Mouse (Mus musculus) megakaryocyte, adult 5-6 weeks (primary cell): ENCODE data around the gene Rbm20. TPM values are rescaled to one million over a fixed set of nuclear protein-coding genes. Genes with fewer than 3 reads are reported as not detected.

Source experiments
- ATAC-seq: 2 replicates; pipeline ENCODE4 v1.8.0; 2016; ENCODE audit warnings: mild to moderate bottlenecking, inconsistent platforms; ENCODE audit not compliant: poor library complexity, severe bottlenecking
- total RNA-seq, 2 experiments: library from RNA; stranded (forward) in 1 of 2; stranded (reverse) in 1 of 2; fragments of 153-499, 151-499 nt in 1 of 2; fragments of 221-1000, 200-1000 nt in 1 of 2; gene quantifications; 2 replicates each; pipeline versions ENCODE4 v1.2.3 to v1.2.4; 2015 to 2017

Gene Rbm20
- total RNA-seq, 2 experiments from 2014 or later, result 0.11 TPM; not detected in 1

GRCm38 (mm10) chr19:53670625-53671141, 6.4 kb upstream of the Rbm20 start:
- no peak for ATAC-seq

DNA sequence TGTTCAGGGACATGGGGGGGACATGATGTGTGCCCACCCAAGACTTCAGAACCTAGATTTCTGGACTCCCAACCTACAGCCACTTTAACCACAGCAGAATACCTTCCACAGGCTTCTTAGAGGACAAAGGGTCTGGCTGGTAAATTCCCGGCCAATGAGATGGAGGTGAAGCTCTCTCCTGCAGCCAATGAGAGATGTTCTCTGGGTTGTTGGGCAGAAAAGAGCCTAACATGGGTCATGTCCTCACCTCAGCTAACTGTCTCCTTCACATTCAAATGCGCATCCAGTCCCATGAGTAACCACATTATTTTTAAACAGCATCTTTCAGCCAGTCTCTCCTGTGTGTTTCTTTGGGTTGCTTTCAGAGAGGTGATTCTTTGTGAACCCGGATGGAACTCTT, 5.7 kb upstream of the Rbm20 start:
- ATAC-seq, result no peak

DNA sequence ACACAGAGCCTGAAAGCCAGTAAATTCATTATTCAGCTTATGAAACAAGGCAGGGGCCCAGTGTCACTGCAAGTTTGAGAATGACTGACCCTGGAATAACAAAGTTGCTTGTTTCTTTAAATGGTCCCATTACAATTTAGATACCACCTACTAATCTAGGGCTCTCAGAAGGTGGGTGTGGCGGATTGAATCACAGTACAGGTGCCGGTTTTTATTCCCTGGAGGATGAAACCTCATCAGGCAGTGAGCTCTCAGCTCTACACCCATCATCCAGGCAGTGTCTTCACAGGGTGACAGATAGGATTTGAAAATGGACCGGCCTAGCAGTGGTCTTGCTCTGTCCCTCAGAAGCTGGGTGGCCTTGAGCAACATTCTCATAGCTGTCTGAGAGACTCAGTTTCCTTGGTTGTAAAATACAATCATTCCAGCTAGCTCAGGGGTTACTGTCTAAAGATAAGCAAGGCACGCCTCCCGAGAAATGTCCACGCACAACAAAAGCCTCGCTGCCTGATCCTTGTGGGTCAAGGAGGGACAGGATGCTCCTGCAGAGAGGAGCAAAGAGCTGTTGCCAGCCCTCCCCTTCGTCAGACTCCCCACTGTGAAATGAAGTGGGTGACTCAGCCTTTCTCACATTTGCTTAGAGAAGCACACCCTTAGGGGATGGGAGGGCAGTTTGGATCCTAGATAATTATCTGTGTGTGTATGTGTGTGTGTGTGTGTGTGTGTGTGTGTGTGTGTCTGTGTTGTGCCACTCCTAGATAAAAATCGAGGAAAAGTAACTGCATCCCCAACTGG, 2.8 kb upstream of the Rbm20 start:
- ATAC-seq, result no peak

- ATAC-seq, result no peak
Observed at GRCm38 (mm10) chr19:53676228-53676627, 878 bp upstream of the Rbm20 start.

- no peak for ATAC-seq
Observed at GRCm38 (mm10) chr19:53679194-53679593, 2.1 kb downstream of the Rbm20 start.

DNA sequence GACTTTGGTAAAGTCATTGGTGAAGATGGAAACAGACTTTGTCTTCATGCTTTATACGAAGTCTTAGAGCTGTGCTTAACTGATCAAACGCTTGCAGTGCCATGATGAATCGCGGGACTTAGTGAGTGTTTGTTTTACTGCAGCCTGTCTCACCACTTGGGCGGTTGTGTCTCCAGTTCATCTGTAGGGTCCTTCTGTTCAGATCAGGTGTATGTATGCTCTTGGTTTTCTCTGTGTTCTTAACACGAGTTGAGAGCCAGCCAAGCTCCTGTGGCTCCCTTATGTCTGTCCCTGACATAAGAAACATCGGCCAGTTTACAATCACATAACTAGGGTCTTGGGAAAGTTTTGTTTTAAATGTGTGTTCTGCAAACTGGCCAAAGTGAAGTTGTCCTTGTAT, 2.9 kb downstream of the Rbm20 start:
- no peak for ATAC-seq

DNA sequence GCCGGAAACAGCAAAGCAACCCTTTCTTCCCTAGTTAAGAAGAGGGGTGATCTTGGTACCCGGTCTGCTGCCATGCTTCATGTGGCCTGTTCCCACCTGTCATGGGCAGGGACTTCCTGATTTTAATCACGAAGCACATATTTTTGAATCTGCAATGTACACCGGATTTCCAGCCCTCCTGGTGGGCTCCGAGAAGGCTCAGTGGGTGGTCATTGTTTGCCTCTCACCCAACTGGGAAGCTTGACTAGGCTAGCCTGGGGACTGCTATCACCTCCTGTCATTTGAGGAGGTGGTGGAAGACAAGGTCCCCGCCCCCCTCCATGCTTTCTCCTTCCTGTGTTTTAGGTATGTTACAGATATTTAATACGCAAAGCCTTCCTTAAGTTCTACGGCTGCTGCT, 5.3 kb downstream of the Rbm20 start:
- no peak for ATAC-seq

DNA sequence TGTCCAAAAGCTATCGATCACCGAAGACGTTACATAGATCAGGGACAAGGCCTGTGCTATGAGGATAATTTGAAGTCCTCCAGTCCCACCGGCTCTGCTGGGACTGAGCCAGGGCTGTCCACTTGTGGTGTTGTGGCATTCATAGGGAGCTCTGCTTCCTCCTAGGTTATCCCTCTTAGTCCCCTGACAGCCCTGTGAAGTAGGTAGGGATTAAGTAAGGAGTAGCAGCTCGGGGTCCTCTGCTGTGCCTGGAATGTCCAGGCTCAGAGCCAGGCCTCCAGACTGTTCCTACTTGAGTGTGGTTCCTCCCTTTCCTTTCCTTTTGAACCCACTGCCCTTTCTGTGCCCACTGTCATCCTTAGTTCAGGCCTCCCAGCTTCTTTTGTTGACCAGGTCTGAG, 10.5 kb downstream of the Rbm20 start:
- no peak for ATAC-seq

GRCm38 (mm10) chr19:53690816-53691215, 13.7 kb downstream of the Rbm20 start:
- no peak for ATAC-seq

GRCm38 (mm10) chr19:53694020-53694419, 16.9 kb downstream of the Rbm20 start:
- ATAC-seq, result no peak

DNA sequence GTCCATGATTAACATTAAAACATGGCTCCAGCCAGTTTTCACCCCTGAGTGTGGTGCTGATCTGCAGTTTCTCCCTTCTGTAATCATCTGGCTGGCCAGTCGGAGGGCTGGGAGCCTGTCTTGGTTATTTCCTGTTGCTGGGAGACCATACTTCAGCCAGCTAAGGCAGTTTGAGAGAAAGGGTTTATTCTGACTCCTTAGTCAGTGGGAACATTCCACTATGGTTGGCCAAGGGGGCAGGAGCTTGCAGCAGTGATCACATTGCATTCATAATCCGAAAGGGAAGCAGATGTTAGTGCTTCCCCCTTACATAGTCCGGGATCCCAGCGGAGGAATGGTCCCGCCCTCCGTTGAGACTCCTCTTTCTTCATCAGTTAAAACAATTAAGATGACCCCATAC, 19.0 kb downstream of the Rbm20 start:
- no peak for ATAC-seq

DNA sequence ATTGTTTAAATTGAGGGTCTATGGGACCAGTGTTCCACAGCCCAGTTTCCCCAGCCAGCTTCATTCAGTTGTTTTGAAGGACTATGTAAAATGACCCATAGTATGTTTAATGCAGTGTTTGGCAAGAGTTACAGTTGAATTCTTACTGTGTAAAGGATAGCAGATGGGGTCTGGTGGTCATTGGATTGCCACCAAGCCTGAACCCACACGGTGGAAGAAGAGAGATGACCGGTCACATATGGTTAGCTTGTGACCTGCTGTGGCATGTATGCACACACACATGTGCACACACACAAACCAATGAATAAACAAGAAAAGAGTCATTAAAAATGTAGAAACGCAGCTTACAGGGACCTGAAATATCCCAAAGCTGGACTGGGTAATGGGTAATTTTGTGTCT, 19.5 kb downstream of the Rbm20 start:
- ATAC-seq, result no peak

DNA sequence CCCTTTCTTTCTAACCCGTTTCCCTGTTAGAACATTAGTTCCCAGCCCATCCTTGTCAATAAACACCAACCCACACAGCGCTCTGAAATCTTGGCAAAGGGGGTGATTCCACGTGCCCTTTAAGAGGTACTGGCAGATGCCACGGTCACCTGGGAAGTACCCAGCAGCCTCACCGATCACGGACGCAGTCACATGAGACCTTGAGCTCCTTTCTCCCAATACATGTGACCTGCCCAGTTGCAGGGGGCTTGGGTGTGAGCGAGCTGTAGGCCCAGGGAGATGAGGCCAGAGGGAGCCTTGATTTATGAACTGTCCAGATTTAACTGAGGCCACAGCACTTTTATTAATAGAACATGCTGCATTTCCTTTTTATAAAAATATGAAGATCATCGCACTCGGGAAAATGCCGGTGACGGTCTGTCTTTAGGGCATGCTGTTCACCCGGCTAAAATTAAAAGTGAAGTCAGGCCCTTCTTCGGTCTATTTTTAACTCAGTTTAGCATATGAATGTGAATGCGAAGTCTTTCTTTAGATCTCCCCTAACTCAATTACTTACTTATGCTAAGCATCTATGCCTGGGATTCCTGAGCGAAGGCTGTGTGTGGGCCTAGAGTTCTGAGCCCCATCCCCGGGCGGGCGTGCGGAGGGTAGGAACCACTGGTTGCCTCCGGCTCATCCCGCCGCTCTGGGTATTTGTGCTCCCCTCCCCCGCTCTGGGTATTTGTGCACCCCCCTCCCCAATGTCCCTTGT, 20.4 kb downstream of the Rbm20 start:
- ATAC-seq, result no peak

- no peak for ATAC-seq
Observed at GRCm38 (mm10) chr19:53699671-53700070, 22.6 kb downstream of the Rbm20 start.

- ATAC-seq, result no peak
Observed at GRCm38 (mm10) chr19:53701434-53701833, 24.3 kb downstream of the Rbm20 start.

DNA sequence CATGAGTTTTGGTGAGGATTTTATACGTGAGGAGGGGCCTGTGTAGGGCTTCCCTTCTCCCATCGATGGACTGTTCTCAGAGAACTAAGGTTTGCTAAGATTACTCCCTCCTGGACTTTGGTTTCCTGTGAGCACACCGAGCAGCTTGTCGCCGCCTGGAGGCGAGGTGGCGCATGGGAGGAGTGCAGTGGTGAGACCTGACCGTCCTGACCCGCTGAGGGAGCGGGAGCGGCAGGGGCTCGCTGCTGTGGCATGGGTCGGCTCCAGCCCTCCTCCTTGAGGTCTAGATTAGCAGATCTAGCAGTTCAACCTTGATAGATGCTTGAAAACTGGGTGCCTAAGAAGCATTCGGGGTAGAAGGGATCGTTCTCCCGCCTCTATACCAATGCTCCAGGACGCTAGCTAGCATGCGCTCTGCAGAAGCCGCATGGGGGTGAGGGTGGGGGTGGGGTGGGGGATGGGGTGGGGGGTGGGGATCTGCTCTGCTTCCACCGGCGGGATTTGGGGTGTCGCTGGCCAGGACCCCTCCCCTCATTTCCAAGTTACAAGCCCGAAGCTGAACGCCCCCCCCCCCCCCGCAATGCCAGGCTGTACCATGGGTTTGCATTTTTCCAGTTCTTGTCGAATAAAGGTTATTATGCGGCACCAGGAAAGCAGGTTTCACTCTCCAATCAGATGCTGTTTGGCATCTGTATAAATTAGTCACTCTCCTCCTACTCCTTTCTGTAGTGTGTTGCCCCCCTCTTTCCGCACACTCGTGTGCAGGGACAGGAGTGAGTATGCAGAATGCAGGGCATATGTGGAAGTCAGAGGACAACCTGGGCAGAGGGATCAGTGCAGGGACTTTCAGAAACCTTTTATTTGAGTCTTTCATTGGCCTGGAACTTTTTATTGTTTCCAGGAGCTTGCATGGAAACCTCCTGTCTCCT, 28.1 kb downstream of the Rbm20 start:
- ATAC-seq, result no peak

DNA sequence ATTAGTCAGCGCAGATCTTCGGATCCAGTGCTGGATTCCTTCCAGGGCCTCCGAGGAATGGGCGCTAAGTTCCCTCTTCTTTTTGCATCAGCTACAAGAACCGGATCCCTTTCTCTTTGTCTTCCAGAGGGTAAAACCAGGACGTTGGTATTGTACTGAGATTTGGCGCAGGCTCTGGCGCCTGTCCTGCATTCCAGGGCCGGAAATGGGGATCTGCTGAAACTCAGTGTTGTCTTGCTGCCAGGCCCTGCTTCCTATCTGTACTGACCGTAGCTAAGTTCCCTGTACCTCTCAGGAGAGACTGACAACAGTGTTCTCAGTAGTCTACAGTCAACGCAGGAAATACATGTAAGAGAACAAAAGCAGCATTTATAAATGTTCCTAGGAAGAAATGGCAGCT, 31.3 kb downstream of the Rbm20 start:
- no peak for ATAC-seq

DNA sequence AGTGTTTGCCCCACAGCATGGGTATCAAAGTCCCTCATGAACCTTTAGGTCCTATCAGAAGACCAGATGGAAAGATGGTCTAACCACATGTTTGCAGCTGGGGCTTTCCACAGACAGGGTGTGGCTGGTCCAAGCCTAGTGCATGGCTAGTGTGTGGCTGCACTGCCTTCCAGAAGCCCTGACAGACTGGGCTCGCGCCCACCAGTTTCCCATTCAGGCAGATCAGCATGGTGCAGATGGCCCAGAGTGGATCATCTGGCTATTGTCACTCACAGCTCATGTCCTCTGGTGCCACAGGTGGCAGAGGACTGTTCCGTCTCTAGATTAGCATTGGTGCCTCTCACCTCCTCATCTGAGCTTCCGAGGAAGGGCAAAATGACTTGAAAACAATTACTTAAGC, 33.8 kb downstream of the Rbm20 start:
- ATAC-seq, result no peak

GRCm38 (mm10) chr19:53711261-53711890, 34.3 kb downstream of the Rbm20 start:
- no peak for ATAC-seq

DNA sequence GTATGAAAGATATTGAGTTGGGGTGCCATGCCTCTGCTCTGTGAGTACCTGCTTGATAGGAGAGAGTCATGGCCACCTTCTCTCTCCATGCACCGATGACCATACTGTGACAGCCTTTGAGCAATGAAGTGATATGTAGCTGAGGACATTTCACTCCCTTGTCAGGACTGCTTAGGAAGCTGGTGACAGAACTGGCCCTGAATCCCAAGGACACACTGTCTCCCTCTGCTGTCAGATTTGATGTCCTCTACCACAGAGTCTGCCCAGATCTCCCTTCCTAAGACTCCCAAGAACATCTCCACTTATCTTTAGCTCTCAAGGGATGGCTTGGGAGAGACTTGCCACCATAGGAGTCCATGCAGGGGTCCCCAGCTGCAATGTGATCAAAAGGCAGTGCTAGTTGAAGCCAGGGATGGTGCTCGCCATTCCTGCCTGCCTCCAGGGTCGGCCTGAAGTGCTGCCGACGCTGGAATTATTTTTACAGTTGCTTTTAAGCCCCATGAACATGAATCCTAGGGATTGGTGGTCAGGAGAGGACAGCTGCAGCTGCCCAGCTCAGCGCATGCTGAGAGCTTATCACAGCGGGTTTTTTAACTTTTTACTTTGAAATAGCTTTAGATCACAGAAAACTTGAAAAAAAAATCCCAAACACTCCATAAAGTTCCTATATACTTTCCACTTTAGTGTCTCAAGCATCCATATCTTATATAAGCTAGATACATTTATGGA, 35.4 kb downstream of the Rbm20 start:
- ATAC-seq, result no peak
